Mouse (Mus musculus) liver, adult 2 months (tissue): ENCODE results near the gene Ahr.

Experiments used
- CTCF ChIP-seq: fragments of 200-500 bp; IDR thresholded peaks from 2 replicates; pipeline ENCODE4 v1.5.1; 2011; ENCODE audit warnings: low read depth, low read length, control low read depth
- POLR2A ChIP-seq: fragments of 200-500 bp; IDR thresholded peaks from 2 replicates; pipeline ENCODE4 v1.6.1; 2011; ENCODE audit warnings: low read length, control low read depth; ENCODE audit not compliant: insufficient read depth; ENCODE audit errors: extremely low read depth

DNA sequence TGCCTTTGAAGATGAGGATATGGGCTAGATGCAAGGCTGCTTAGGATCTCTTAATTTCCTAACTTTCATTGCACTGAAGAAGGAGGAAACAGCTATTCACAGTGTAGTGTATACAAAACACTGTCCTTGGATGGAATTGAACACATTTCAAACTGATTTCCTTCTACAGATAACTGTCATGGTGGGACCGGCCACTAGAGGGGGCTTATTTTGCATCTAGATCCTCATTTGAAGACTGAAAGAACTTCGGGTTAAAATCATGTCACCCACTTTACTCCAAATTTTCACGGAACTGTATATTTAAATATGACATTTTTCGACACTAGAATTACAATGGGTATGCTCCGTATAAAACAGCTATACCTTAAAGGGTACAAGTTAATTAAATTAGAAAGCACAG, 2.7 kb downstream of the Ahr start:
- TF ChIP-seq CTCF = peak; percentile 54
- TF ChIP-seq POLR2A = no peak
